In genomic region chr7:99392696-99393095, GRCm38 (mm10) we compare ENCODE assay signal across 15 mouse cellular contexts. TPM values are rescaled to one million over a fixed set of nuclear protein-coding genes. Genes with fewer than 3 reads are reported as not detected.
A peak's percentile ranks its signal among the peaks of the same experiment; 100 is the strongest.
DNase-seq lines count a peak whose midpoint lies in the region; ATAC-seq and TF ChIP-seq lines count a peak whose summit lies in the region.
"Had no signal": no experiment of that assay in that cellular context is flagged by ENCODE, and none has a peak within 500 bp of the region (broad histone marks: within the 10 kb centered on the region; RNA-seq: fewer than 3 reads in every experiment).

No protein-coding gene starts in this region.

- H3K4me2 ChIP-seq in hindbrain, embryonic 12.5 days (replicated peaks) = no peak overlapping the region
- no peak overlapping the region for H3K4me2 ChIP-seq in hindbrain, embryonic 16.5 days (ENCODE audit: low read length)
- H3K4me2 ChIP-seq in neural tube, embryonic 13.5 days = no peak overlapping the region
- H3K4me2 ChIP-seq in neural tube, embryonic 15.5 days = no peak overlapping the region
- H3K4me2 ChIP-seq in lung, postnatal 0 days (replicated peaks; ENCODE audit: low read depth, low read length) = no peak overlapping the region
- H3K4me2 ChIP-seq: forebrain, embryonic 15.5 days; heart, embryonic 13.5 days had no signal

- no peak for TF ChIP-seq EP300 in lung, postnatal 0 days (IDR thresholded peaks at IDR 0.05)

- H3K27me3 ChIP-seq in hindbrain, embryonic 12.5 days = no peaks in the 10 kb centered on the region
- H3K27me3 ChIP-seq in hindbrain, embryonic 16.5 days (replicated peaks; ENCODE audit: control insufficient read depth, insufficient read depth, low read length) = no peaks in the 10 kb centered on the region
- H3K27me3 ChIP-seq in neural tube, embryonic 13.5 days = no peaks in the 10 kb centered on the region
- no peaks in the 10 kb centered on the region for H3K27me3 ChIP-seq in neural tube, embryonic 15.5 days (replicated peaks)
- no peaks in the 10 kb centered on the region for H3K27me3 ChIP-seq in lung, postnatal 0 days (replicated peaks; ENCODE audit: insufficient read depth, low read length)
- H3K27me3 ChIP-seq: forebrain, embryonic 15.5 days; heart, embryonic 13.5 days had no signal

- H3K27ac ChIP-seq in hindbrain, embryonic 12.5 days = no peak overlapping the region
- no peak overlapping the region for H3K27ac ChIP-seq in hindbrain, embryonic 16.5 days (ENCODE audit: low read depth, low read length)
- H3K27ac ChIP-seq in neural tube, embryonic 13.5 days (replicated peaks) = no peak overlapping the region
- no peak overlapping the region for H3K27ac ChIP-seq in neural tube, embryonic 15.5 days (replicated peaks)
- H3K27ac ChIP-seq in lung, postnatal 0 days (ENCODE audit: low read length) = no peak overlapping the region
- H3K27ac ChIP-seq: forebrain, embryonic 15.5 days; heart, embryonic 13.5 days; hindbrain, postnatal 0 days had no signal

- no peak for TF ChIP-seq CTCF in lung, postnatal 0 days (IDR thresholded peaks at IDR 0.05)

- DNase-seq in cerebellum, postnatal 25 days = peak; percentile 65 to 68
- no peak for DNase-seq in cerebellum, adult 11-12 months
- DNase-seq in lung, postnatal 0 days (ENCODE audit: low spot score) = no peak
- DNase-seq: adrenal gland, adult 2 months; adrenal gland, postnatal 25 days; gastrocnemius, postnatal 14 days; heart, postnatal 36 days; kidney, adult 11 months had no signal

- peaks cover 50% of the 10 kb centered on the region for H3K4me1 ChIP-seq in hindbrain, embryonic 12.5 days
- peaks cover 19% of the 10 kb centered on the region for H3K4me1 ChIP-seq in hindbrain, embryonic 16.5 days (ENCODE audit: control insufficient read depth, insufficient read depth, low read depth, low read length)
- H3K4me1 ChIP-seq in neural tube, embryonic 13.5 days (replicated peaks) = peaks cover 63% of the 10 kb centered on the region
- peaks cover 47% of the 10 kb centered on the region for H3K4me1 ChIP-seq in neural tube, embryonic 15.5 days
- H3K4me1 ChIP-seq in lung, postnatal 0 days (ENCODE audit: insufficient read depth, low read depth, low read length) = no peaks in the 10 kb centered on the region

- peaks cover 47% of the 10 kb centered on the region for H3K36me3 ChIP-seq in hindbrain, embryonic 12.5 days
- peaks cover 4% of the 10 kb centered on the region for H3K36me3 ChIP-seq in hindbrain, embryonic 16.5 days (ENCODE audit: control insufficient read depth, insufficient read depth, low read length)
- H3K36me3 ChIP-seq in neural tube, embryonic 13.5 days = peaks cover 67% of the 10 kb centered on the region
- H3K36me3 ChIP-seq in neural tube, embryonic 15.5 days = peaks cover 41% of the 10 kb centered on the region
- H3K36me3 ChIP-seq in lung, postnatal 0 days (ENCODE audit: insufficient read depth, low read length) = peaks cover 4% of the 10 kb centered on the region; the same call in 1 of the 2 replicates

- H3K4me3 ChIP-seq in hindbrain, embryonic 12.5 days = no peak overlapping the region
- H3K4me3 ChIP-seq in hindbrain, embryonic 16.5 days (ENCODE audit: low read length) = no peak overlapping the region
- H3K4me3 ChIP-seq in neural tube, embryonic 13.5 days = no peak overlapping the region
- no peak overlapping the region for H3K4me3 ChIP-seq in neural tube, embryonic 15.5 days (replicated peaks)
- no peak overlapping the region for H3K4me3 ChIP-seq in lung, postnatal 0 days (ENCODE audit: low read depth, low read length)
- H3K4me3 ChIP-seq: forebrain, embryonic 15.5 days; heart, embryonic 13.5 days had no signal

- no peak for ATAC-seq in hindbrain, embryonic 12.5 days (ENCODE audit: low FRiP score)
- no peak for ATAC-seq in hindbrain, embryonic 16.5 days
- ATAC-seq in neural tube, embryonic 13.5 days (ENCODE audit: low read depth) = no peak
- no peak for ATAC-seq in neural tube, embryonic 15.5 days (ENCODE audit: low FRiP score)
- no peak for ATAC-seq in lung, postnatal 0 days
- ATAC-seq: forebrain, embryonic 15.5 days; hindbrain, postnatal 0 days had no signal

- 87% methylated on average over 2 of the region's 2 CpGs for WGBS in hindbrain, embryonic 12.5 days
- 65% methylated on average over 2 of the region's 2 CpGs for WGBS in hindbrain, embryonic 16.5 days
- 80% methylated on average over 2 of the region's 2 CpGs for WGBS in neural tube, embryonic 13.5 days
- WGBS in neural tube, embryonic 15.5 days = 78% methylated on average over 2 of the region's 2 CpGs
- 25% methylated on average over 2 of the region's 2 CpGs for WGBS in lung, postnatal 0 days

- H3K9me3 ChIP-seq in hindbrain, embryonic 12.5 days (replicated peaks) = no peaks in the 10 kb centered on the region
- H3K9me3 ChIP-seq in hindbrain, embryonic 16.5 days (ENCODE audit: control insufficient read depth, low read length) = no peaks in the 10 kb centered on the region
- H3K9me3 ChIP-seq in neural tube, embryonic 13.5 days = no peaks in the 10 kb centered on the region
- no peaks in the 10 kb centered on the region for H3K9me3 ChIP-seq in neural tube, embryonic 15.5 days (replicated peaks)
- no peaks in the 10 kb centered on the region for H3K9me3 ChIP-seq in lung, postnatal 0 days (ENCODE audit: low read length)
- H3K9me3 ChIP-seq: forebrain, embryonic 15.5 days; heart, embryonic 13.5 days had no signal

- 0 out of 2 replicates have a peak overlapping the region, but pooled peaks have one; percentile 23 for H3K9ac ChIP-seq in hindbrain, embryonic 12.5 days
- H3K9ac ChIP-seq in hindbrain, embryonic 16.5 days (ENCODE audit: low read depth, low read length) = no peak overlapping the region
- H3K9ac ChIP-seq in neural tube, embryonic 13.5 days = 0 out of 2 replicates have a peak overlapping the region, but pooled peaks have one; percentile 8
- no peak overlapping the region for H3K9ac ChIP-seq in neural tube, embryonic 15.5 days (replicated peaks)
- H3K9ac ChIP-seq in lung, postnatal 0 days (replicated peaks; ENCODE audit: low read depth) = no peak overlapping the region
- H3K9ac ChIP-seq: forebrain, embryonic 15.5 days; heart, embryonic 13.5 days had no signal

RNA-seq across cellular contexts. Expression of gene Gdpd5, which starts 11.5 kb away (rescaled TPM):
- 43.8 and 44.5 TPM in 2 replicates for polyA plus RNA-seq in hindbrain, embryonic 12.5 days (2016; fragmentation: Nextera tagmentation; extraction: Ambion mirVana)
- polyA plus RNA-seq in hindbrain, embryonic 16.5 days (2015; fragmentation: Nextera tagmentation; extraction: Ambion mirVana) = 36.9 and 43.8 TPM in 2 replicates
- 53.0 and 59.8 TPM in 2 replicates for polyA plus RNA-seq in neural tube, embryonic 13.5 days (2015; fragmentation: Nextera tagmentation; extraction: Ambion mirVana)
- 41.2 and 45.7 TPM in 2 replicates for polyA plus RNA-seq in neural tube, embryonic 15.5 days (2015; fragmentation: Nextera tagmentation; extraction: Ambion mirVana)
- 18.7 and 18.8 TPM in 2 replicates for polyA plus RNA-seq in lung, postnatal 0 days (2015; fragmentation: Nextera tagmentation; extraction: Ambion mirVana)

RNA-seq across cellular contexts. Expression of gene Serpinh1, which starts 39.7 kb away (rescaled TPM):
- 838 and 891 TPM in 2 replicates for polyA plus RNA-seq in hindbrain, embryonic 12.5 days (2016; fragmentation: Nextera tagmentation; extraction: Ambion mirVana)
- 261 and 355 TPM in 2 replicates for polyA plus RNA-seq in hindbrain, embryonic 16.5 days (2015; fragmentation: Nextera tagmentation; extraction: Ambion mirVana)
- 462 and 484 TPM in 2 replicates for polyA plus RNA-seq in neural tube, embryonic 13.5 days (2015; fragmentation: Nextera tagmentation; extraction: Ambion mirVana)
- polyA plus RNA-seq in neural tube, embryonic 15.5 days (2015; fragmentation: Nextera tagmentation; extraction: Ambion mirVana) = 332 and 435 TPM in 2 replicates
- polyA plus RNA-seq in lung, postnatal 0 days (2015; fragmentation: Nextera tagmentation; extraction: Ambion mirVana) = 579 and 666 TPM in 2 replicates

Comparison
In these comparisons a context has a peak if more than half of its experiments do, and no peak if none do; other contexts are left out.
1. DNase-seq: peak in cerebellum, postnatal 25 days (2 of 2); none in cerebellum, adult 11-12 months (single experiment) and lung, postnatal 0 days (single experiment).
2. H3K9ac ChIP-seq: peak in hindbrain, embryonic 12.5 days (single experiment) and neural tube, embryonic 13.5 days (single experiment); none in hindbrain, embryonic 16.5 days (single experiment), neural tube, embryonic 15.5 days (single experiment) and lung, postnatal 0 days (single experiment).